Mouse (Mus musculus) liver, embryonic 15.5 days (tissue): ENCODE results near the gene Sptlc3. TPM values are rescaled to one million over a fixed set of nuclear protein-coding genes. Genes with fewer than 3 reads are reported as not detected.

Experiments
- ATAC-seq: fragments of 200-750 bp; cut with Nextera tagmentation; 2 replicates; pipeline ENCODE4 v1.8.0; 2017; ENCODE audit warnings: moderate number of reproducible peaks, mild to moderate bottlenecking, moderate library complexity; ENCODE audit not compliant: insufficient read depth
- H3K27ac ChIP-seq: fragments of 300-500 bp; sonication (generic); replicated peaks from 2 replicates; pipeline ENCODE4 v1.5.1; 2015; ENCODE audit warnings: mild to moderate bottlenecking, inconsistent platforms
- H3K27me3 ChIP-seq: fragments of 300-500 bp; sonication (generic); 2 replicates; pipeline ENCODE4 v1.6.1; 2015; ENCODE audit warnings: mild to moderate bottlenecking, inconsistent platforms
- H3K36me3 ChIP-seq: fragments of 300-500 bp; sonication (generic); replicated peaks from 2 replicates; pipeline ENCODE4 v1.6.1; 2015; ENCODE audit warnings: moderate library complexity, mild to moderate bottlenecking, inconsistent platforms
- H3K4me1 ChIP-seq: fragments of 300-500 bp; sonication (generic); replicated peaks from 2 replicates; pipeline ENCODE4 v1.6.1; 2015; ENCODE audit warnings: inconsistent platforms
- H3K4me2 ChIP-seq: fragments of 300-500 bp; sonication (generic); 2 replicates; pipeline ENCODE4 v1.6.1; 2015; ENCODE audit warnings: moderate library complexity, mild to moderate bottlenecking, inconsistent platforms
- H3K4me3 ChIP-seq: fragments of 300-500 bp; sonication (generic); replicated peaks from 2 replicates; pipeline ENCODE4 v1.5.1; 2015; ENCODE audit warnings: mild to moderate bottlenecking, inconsistent platforms
- H3K9ac ChIP-seq: fragments of 300-500 bp; sonication (generic); 2 replicates; pipeline ENCODE4 v1.6.1; 2015; ENCODE audit warnings: moderate library complexity, mild to moderate bottlenecking, inconsistent platforms
- H3K9me3 ChIP-seq: fragments of 300-500 bp; sonication (generic); replicated peaks from 2 replicates; pipeline ENCODE4 v1.6.1; 2016; ENCODE audit warnings: inconsistent platforms
- WGBS: fragments of 180-500 bp; shearing (Covaris S2); methylation state at CpG from one replicate; pipeline ENCODE4 v1.1.7; 2015; ENCODE audit warnings: mixed read lengths; ENCODE audit not compliant: insufficient replicate concordance; 5-methylcytosine and 5-hydroxymethylcytosine counted together
- polyA plus RNA-seq: library from polyadenylated mRNA; unstranded; fragments of >200 nt; fragmentation: Nextera tagmentation; extraction: Ambion mirVana; gene quantifications from 2 replicates; pipeline ENCODE4 v1.2.1, GENCODE M21; 2015

Sptlc3 gene
- polyA plus RNA-seq, 1 experiment from 2014 or later = not detected

GRCm38 (mm10) chr2:139637861-139638260 lies 144.1 kb downstream of the Sptlc3 start:
- Histone ChIP-seq H3K4me2 (no peak overlapping the region), H3K27me3 (no peaks in the 10 kb centered on the region), H3K36me3 (no peaks in the 10 kb centered on the region), H3K9ac (no peak overlapping the region), H3K27ac (no peak overlapping the region), H3K9me3 (no peaks in the 10 kb centered on the region), H3K4me1 (no peaks in the 10 kb centered on the region), H3K4me3 (no peak overlapping the region)
- ATAC-seq = no peak
- 32% methylated on average over 2 of the region's 2 CpGs for WGBS

- no peak for ATAC-seq
- Histone ChIP-seq H3K27me3 (no peaks in the 10 kb centered on the region), H3K9ac (no peak overlapping the region), H3K9me3 (no peaks in the 10 kb centered on the region), H3K4me3 (no peak overlapping the region), H3K27ac (no peak overlapping the region), H3K36me3 (no peaks in the 10 kb centered on the region), H3K4me1 (no peaks in the 10 kb centered on the region), H3K4me2 (no peak overlapping the region)
- 38% methylated on average over 7 of the region's 7 CpGs for WGBS
These were observed 148.2 kb downstream of the Sptlc3 start for GRCm38 (mm10) chr2:139641757-139642385.

GRCm38 (mm10) chr2:139649518-139649917 lies 155.8 kb downstream of the Sptlc3 start:
- H3K4me3 ChIP-seq = no peak overlapping the region
- WGBS = 56% methylated on average over 3 of the region's 3 CpGs

GRCm38 (mm10) chr2:139656750-139657149 lies 163.0 kb downstream of the Sptlc3 start:
- WGBS = 45% methylated on average over 4 of the region's 4 CpGs
- Histone ChIP-seq H3K27ac (no peak overlapping the region), H3K4me1 (no peaks in the 10 kb centered on the region), H3K36me3 (no peaks in the 10 kb centered on the region), H3K4me3 (no peak overlapping the region), H3K4me2 (no peak overlapping the region), H3K9me3 (no peaks in the 10 kb centered on the region), H3K9ac (no peak overlapping the region), H3K27me3 (no peaks in the 10 kb centered on the region)
- no peak for ATAC-seq

More at GRCm38 (mm10) chr2:139649518-139649917, 155.8 kb downstream of the Sptlc3 start:
- Histone ChIP-seq H3K36me3 (no peaks in the 10 kb centered on the region), H3K4me1 (no peaks in the 10 kb centered on the region), H3K27me3 (no peaks in the 10 kb centered on the region), H3K9ac (no peak overlapping the region), H3K4me2 (no peak overlapping the region), H3K9me3 (no peaks in the 10 kb centered on the region), H3K27ac (no peak overlapping the region)
- no peak for ATAC-seq

GRCm38 (mm10) chr2:139671838-139672237 lies 178.1 kb downstream of the Sptlc3 start:
- H3K4me2 ChIP-seq = no peak overlapping the region
- no peak overlapping the region for H3K27ac ChIP-seq
- H3K9ac ChIP-seq = no peak overlapping the region
- no peaks in the 10 kb centered on the region for H3K4me1 ChIP-seq
- no peaks in the 10 kb centered on the region for H3K9me3 ChIP-seq
- no peaks in the 10 kb centered on the region for H3K36me3 ChIP-seq
- 50% methylated on average over 3 of the region's 3 CpGs for WGBS
- ATAC-seq = no peak
- peaks cover 23% of the 10 kb centered on the region for H3K27me3 ChIP-seq
- no peak overlapping the region for H3K4me3 ChIP-seq

- no peaks in the 10 kb centered on the region for H3K36me3 ChIP-seq
- H3K9ac ChIP-seq = no peak overlapping the region
- no peaks in the 10 kb centered on the region for H3K4me1 ChIP-seq
- H3K4me3 ChIP-seq = no peak overlapping the region
- no peaks in the 10 kb centered on the region for H3K9me3 ChIP-seq
- no peak overlapping the region for H3K4me2 ChIP-seq
- H3K27me3 ChIP-seq = peaks cover 29% of the 10 kb centered on the region
- no peak overlapping the region for H3K27ac ChIP-seq
- WGBS = 23% methylated on average over 2 of the region's 2 CpGs
- ATAC-seq = no peak
These were observed 178.7 kb downstream of the Sptlc3 start for GRCm38 (mm10) chr2:139672371-139672770.

- no peak for ATAC-seq
- H3K9ac ChIP-seq = no peak overlapping the region
- H3K36me3 ChIP-seq = no peaks in the 10 kb centered on the region
- no peaks in the 10 kb centered on the region for H3K4me1 ChIP-seq
- H3K27ac ChIP-seq = no peak overlapping the region
- peak overlapping the region; percentile 65 for H3K4me2 ChIP-seq
- no peaks in the 10 kb centered on the region for H3K9me3 ChIP-seq
- H3K27me3 ChIP-seq = peaks cover 58% of the 10 kb centered on the region
- 1% methylated on average over 52 of the region's 52 CpGs for WGBS
- peak overlapping the region; percentile 54 for H3K4me3 ChIP-seq
These were observed 183.5 kb downstream of the Sptlc3 start for GRCm38 (mm10) chr2:139677065-139677762.

GRCm38 (mm10) chr2:139677809-139678274 lies 184.1 kb downstream of the Sptlc3 start, which contains the start of gene Ism1:
Gene Ism1 (plus strand): TSS chr2:139678178.
- Histone ChIP-seq H3K4me1 (no peaks in the 10 kb centered on the region), H3K36me3 (no peaks in the 10 kb centered on the region), H3K9me3 (no peaks in the 10 kb centered on the region), H3K9ac (no peak within 1 kb of the TSS; the same call in 1 of the 2 replicates), H3K27me3 (peaks cover 58% of the 10 kb centered on the region), H3K4me3 (peak within 1 kb of the TSS; percentile 54), H3K4me2 (peak within 1 kb of the TSS; percentile 65), H3K27ac (no peak within 1 kb of the TSS)
- ATAC-seq = peak; percentile 34
- under 1% methylated on average over 34 of the region's 39 CpGs for WGBS

- Histone ChIP-seq H3K4me1 (no peaks in the 10 kb centered on the region), H3K36me3 (no peaks in the 10 kb centered on the region), H3K4me3 (peak overlapping the region; percentile 54), H3K9me3 (no peaks in the 10 kb centered on the region), H3K4me2 (peak overlapping the region; percentile 65), H3K27ac (no peak overlapping the region), H3K27me3 (peaks cover 58% of the 10 kb centered on the region), H3K9ac (no peak overlapping the region; the same call in 1 of the 2 replicates)
- WGBS = under 1% methylated on average over 82 of the region's 84 CpGs
- peak; percentile 34 for ATAC-seq
These were observed 184.8 kb downstream of the Sptlc3 start for GRCm38 (mm10) chr2:139678275-139679140.

GRCm38 (mm10) chr2:139682540-139682939 lies 188.8 kb downstream of the Sptlc3 start:
- Histone ChIP-seq H3K36me3 (no peaks in the 10 kb centered on the region), H3K9ac (no peak overlapping the region), H3K27me3 (peaks cover 28% of the 10 kb centered on the region), H3K4me2 (no peak overlapping the region), H3K4me1 (no peaks in the 10 kb centered on the region), H3K9me3 (no peaks in the 10 kb centered on the region), H3K27ac (no peak overlapping the region), H3K4me3 (no peak overlapping the region)
- ATAC-seq = no peak
- 37% methylated on average over 3 of the region's 3 CpGs for WGBS
